Mouse (Mus musculus): ENCODE results near the gene Dedd2. TPM values are rescaled to one million over a fixed set of nuclear protein-coding genes. Genes with fewer than 3 reads are reported as not detected.

Gene Dedd2
- polyA plus RNA-seq, 1 experiment from 2014 or later, result 11.5 TPM

DNA sequence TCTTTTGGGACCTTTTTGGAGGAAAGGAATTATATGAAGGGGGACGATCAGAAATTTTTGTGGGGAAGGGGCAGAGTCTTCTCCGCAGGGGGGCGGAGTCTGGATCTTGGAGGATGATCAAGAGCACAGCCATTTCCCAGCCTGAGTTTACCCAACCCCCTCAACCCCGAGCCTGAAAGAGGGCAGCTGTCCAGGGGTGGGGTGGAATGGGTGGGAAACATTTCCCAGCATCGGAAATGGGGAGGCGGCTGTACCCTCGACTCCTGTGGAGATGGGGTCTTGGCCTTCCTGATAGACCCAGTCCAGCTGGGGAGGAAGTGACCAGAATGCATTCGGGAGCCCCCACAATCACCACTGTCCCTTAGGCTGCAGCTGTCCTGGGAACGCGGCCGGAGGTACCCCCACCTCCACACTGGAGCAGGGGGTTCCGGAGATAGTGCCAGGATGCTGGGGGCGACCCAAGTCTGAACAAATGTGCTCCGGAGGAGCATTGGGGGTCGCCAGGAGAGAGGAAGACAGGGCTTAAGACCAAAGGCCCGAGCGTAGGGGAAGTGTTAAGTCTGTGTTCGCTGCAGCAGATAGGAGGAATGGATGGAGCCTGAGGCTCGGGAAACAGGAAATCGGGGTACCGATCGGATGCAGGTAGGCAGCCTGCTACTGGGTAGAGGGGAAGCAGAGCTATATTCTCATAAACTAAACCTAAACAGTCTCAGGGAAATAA, 30.8 kb upstream of the Dedd2 start:
- H3K4me1 ChIP-seq, result peaks cover 43% of the 10 kb centered on the region
- H3K36me3 ChIP-seq, result peaks cover 24% of the 10 kb centered on the region
- H3K27me3 ChIP-seq (ENCODE audit: low read depth, poor library complexity, severe bottlenecking), result no peaks in the 10 kb centered on the region
- H3K27ac ChIP-seq, result peak overlapping the region; percentile 97
- no peaks in the 10 kb centered on the region for H3K9me3 ChIP-seq (replicated peaks)
- no peak for DNase-seq (ENCODE audit: low spot score)
- peak overlapping the region; percentile 99 for H3K4me3 ChIP-seq
- WGBS, result 2% methylated on average over 22 of the region's 22 CpGs

DNA sequence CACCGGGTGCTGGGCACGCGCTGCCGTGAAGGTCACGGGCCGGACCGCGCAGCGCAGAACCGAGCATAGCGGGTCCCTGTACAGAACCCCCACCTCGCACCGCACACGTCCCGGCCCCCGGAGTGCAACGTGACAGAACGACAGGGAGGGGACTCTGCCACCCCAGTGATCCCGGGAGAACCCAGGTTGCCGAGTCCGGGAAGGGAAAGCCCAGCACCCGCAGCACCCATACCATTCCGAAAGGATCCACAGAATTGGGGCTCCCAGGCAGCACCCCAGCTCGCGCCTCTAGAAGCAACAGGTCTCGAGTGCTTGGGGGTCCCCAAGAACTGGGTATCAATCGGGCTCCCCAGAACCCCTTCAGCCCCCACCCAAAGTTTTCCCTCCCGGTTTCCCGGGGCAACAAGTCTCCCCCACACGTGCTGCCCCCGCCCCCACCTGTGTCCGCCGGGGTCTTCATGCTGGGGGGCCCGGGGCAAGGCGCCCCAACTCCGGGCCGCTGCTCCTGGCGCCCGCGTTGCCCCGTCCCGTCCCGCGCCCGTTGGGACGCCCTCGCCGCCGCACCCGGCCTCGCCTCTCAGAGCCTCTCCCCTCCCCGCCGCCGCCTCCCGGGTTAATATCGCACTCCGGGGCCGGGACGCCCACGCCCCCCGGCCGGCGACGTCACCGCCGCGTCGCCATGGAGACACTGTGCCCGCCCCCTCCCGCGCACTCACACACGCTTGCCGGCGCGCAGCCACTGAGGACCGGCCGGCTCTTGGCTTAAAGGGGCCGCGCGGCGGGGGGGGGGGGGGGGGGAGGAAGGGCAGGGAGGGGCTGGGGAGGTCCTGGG, 29.9 kb upstream of the Dedd2 start, which contains the start of gene Erf:
TSS of gene Erf (minus strand) at position 621 of the 832 bp plus-strand sequence.
- H3K4me1 ChIP-seq, result peaks cover 49% of the 10 kb centered on the region
- no peaks in the 10 kb centered on the region for H3K9me3 ChIP-seq (replicated peaks)
- DNase-seq (ENCODE audit: low spot score), result peak; percentile 99
- H3K36me3 ChIP-seq, result peaks cover 32% of the 10 kb centered on the region
- no peaks in the 10 kb centered on the region for H3K27me3 ChIP-seq (ENCODE audit: low read depth, poor library complexity, severe bottlenecking)
- under 1% methylated on average over 78 of the region's 81 CpGs for WGBS
- peak within 1 kb of the TSS; percentile 99 for H3K4me3 ChIP-seq
- H3K27ac ChIP-seq, result peak within 1 kb of the TSS; percentile 97

DNA sequence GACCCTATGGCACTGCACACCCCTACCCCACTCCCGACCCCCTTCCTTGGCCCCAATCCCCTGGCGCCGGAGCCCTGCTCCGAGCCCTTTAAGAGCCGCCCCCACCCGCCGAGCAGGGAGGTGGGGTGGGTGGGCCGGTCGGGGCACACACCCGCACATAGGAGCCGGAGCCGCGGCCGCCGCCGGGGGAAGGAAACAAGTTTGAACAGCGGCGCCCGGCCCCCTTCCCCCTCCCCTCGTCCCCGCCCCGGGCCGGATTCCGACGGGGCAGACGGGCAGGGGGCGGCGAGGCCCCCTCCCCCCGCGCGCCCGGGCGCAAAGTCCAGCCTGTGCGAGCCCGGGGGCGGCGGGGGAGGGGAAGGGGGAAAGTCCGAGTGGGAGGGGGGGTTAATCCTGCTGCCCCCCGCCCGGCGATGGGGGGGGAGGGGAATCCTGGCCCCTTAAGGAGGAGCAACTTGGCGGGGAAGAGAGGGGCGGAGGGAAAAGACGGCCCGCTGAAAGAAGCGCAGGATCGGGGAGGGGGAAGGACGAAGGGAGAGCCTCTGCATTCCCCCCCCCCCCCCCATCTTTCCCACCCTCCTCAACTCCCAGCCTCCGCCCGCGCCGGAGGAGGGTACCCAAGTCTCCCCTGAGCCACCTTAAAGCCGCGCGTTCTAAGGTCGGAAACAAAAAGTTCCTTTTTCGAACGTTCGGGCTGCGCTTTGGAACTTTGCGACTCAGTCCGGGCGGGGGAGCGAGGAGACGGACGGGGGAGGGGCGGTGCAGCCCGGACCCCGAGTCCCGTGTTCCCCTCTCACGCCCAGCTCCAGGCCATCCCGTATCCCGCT, 29.1 kb upstream of the Dedd2 start:
- Histone ChIP-seq H3K9me3 (replicated peaks) (no peaks in the 10 kb centered on the region), H3K27ac (peak overlapping the region; percentile 97), H3K36me3 (peaks cover 41% of the 10 kb centered on the region), H3K27me3 (ENCODE audit: low read depth, poor library complexity, severe bottlenecking) (no peaks in the 10 kb centered on the region), H3K4me1 (peaks cover 53% of the 10 kb centered on the region), H3K4me3 (peak overlapping the region; percentile 99)
- peak; percentile 92 for DNase-seq (ENCODE audit: low spot score)
- 1% methylated on average over 55 of the region's 73 CpGs for WGBS

DNA sequence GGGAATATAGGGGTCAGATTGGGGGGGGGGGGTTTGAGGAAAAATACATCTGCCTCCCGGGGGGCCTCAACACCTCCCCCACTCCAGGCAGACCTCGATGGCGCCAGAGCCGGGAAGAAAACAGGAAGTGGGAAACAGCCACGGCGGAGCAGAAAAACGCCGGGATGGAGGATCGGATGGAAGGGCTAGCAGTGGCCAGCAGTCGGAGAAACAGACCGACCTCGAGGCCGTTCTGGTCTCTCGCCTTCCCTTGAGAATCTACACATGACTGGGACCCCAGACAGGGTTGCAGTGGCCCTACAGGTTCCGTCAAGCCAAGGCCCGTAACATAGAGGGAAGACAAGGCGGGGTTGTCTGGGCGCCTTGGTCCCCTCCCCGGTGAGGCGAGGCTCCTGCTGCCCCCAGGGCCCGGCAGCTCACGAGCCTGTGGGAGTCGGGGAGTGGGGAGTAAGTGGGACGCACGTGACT, 28.5 kb upstream of the Dedd2 start:
- Histone ChIP-seq H3K4me3 (peak overlapping the region; percentile 99), H3K27ac (peak overlapping the region; percentile 97), H3K36me3 (peaks cover 47% of the 10 kb centered on the region), H3K27me3 (ENCODE audit: low read depth, poor library complexity, severe bottlenecking) (no peaks in the 10 kb centered on the region), H3K9me3 (replicated peaks) (no peaks in the 10 kb centered on the region), H3K4me1 (peaks cover 59% of the 10 kb centered on the region)
- WGBS, result under 1% methylated on average over 25 of the region's 25 CpGs
- no peak for DNase-seq (ENCODE audit: low spot score)

DNA sequence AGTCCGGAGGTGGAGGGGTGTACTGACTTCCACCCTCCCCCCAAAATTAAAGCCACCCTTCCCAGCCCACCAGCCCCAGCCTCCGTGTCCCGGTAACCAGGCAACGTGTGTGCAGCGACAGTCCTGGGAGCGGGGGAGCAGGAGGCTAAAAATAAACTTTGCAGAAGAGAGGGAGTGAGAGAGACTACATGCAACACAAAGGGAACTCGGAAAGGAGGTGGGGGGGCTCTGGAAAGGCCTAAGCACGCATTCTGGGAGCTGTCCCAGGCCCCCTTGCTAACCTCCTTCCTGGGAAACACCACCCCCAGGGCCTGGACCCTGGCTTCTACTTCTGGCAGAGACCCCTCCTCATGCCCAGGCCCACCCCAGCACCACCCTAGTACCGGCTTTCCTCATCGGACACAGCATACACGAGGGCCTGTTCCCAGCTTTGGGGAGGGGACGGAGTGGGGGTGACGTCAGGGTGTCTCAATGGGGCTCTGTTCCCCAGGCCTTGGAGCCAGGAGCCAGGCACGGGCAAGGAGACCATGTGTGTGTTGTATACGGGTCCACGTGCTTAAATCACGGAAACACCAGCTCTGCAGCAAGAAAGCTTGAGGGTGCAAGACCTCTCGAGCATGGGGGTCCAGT, 27.7 kb upstream of the Dedd2 start:
- Histone ChIP-seq H3K4me1 (peaks cover 64% of the 10 kb centered on the region), H3K36me3 (peaks cover 55% of the 10 kb centered on the region), H3K27me3 (ENCODE audit: low read depth, poor library complexity, severe bottlenecking) (no peaks in the 10 kb centered on the region), H3K9me3 (replicated peaks) (no peaks in the 10 kb centered on the region), H3K4me3 (peak overlapping the region; percentile 99), H3K27ac (peak overlapping the region; percentile 97)
- 3% methylated on average over 18 of the region's 18 CpGs for WGBS
- peak; percentile 65 for DNase-seq (ENCODE audit: low spot score)

DNA sequence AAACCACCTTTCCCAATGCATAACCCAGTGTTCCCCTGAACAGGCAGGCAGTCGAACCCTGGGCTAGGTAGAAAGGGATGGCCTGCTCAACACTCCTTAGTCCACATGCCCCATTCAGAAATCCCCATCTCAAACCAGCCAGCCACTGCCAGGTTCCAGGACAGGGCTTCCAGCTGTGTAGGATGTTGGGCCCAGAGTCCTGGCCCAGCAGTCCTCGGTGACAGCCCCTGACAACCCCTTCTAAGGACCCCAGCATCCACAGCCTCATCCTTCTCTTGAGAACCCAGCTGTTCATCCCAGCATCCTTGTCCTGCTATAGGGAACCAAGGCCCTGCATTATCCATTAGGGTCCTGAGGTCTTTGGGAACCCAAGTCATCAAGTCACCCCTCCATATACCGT, 27.1 kb upstream of the Dedd2 start:
- WGBS, result 32% methylated on average over 3 of the region's 3 CpGs
- peaks cover 64% of the 10 kb centered on the region for H3K4me1 ChIP-seq
- DNase-seq (ENCODE audit: low spot score), result no peak

DNA sequence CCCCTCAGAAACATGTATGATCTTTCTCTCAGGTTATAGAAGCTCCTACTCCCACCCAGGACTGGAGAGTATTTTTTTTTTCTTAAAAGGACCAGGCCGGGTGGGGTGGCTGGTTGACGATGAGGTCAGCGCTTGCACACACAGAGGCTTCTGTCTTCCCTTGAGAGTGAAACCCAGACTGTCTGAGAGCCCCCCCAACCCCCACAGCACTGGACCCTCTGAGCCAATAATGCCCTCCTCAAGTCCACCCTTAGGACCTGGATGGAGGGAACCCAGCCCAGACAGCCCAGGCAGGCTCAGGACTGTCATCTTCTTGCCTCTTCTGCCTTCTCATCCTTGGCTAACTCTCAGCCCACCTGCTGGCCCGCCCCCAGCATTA, 26.3 kb upstream of the Dedd2 start:
- Histone ChIP-seq H3K36me3 (peaks cover 67% of the 10 kb centered on the region), H3K4me1 (peaks cover 58% of the 10 kb centered on the region), H3K4me3 (peak overlapping the region; percentile 99), H3K9me3 (replicated peaks) (no peaks in the 10 kb centered on the region), H3K27me3 (ENCODE audit: low read depth, poor library complexity, severe bottlenecking) (no peaks in the 10 kb centered on the region), H3K27ac (peak overlapping the region; percentile 97; the same call in 1 of the 2 replicates)
- 83% methylated on average over 4 of the region's 4 CpGs for WGBS
- DNase-seq (ENCODE audit: low spot score), result no peak

More for the DNA sequence above, 27.1 kb upstream of the Dedd2 start:
- H3K36me3 ChIP-seq, result peaks cover 61% of the 10 kb centered on the region
- peak overlapping the region; percentile 97 for H3K27ac ChIP-seq
- no peaks in the 10 kb centered on the region for H3K27me3 ChIP-seq (ENCODE audit: low read depth, poor library complexity, severe bottlenecking)
- H3K9me3 ChIP-seq (replicated peaks), result no peaks in the 10 kb centered on the region
- H3K4me3 ChIP-seq, result peak overlapping the region; percentile 99

DNA sequence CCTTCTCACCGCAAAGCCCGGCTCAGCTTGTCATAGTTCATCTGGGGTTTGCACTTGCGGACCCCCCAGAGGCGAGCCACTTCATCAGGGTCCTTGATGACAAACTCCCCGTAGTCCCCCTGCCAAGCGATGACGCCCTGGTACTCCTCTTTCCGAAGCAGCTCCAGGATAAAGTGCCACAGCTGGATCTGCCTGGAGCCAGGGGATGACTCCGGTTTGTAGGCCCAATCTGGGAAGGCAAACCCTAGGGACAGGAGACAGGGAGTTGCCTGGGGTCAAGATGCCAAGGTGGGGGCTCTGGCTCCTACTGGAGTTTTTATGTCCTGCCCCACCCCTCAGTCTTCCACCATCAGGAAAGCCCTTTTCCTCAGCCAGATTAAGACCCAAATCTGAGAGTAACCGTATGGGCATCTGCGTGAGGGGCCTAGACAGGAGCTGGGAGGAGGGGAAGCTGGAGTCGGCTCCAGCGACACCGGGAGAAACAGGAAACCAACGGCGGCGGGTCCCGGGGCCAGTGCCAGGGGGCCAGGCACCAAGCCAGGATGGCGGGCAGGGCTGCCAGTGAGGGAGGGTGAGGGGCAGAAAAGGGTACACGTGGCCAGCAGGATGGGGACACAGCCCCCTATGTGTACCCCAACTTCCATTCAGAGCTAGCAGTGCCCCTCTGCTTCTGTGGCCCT, 25.8 kb upstream of the Dedd2 start:
- DNase-seq (ENCODE audit: low spot score), result no peak
- peak overlapping the region; percentile 97; the same call in 1 of the 2 replicates for H3K27ac ChIP-seq
- peak overlapping the region; percentile 99 for H3K4me3 ChIP-seq
- H3K4me1 ChIP-seq, result peaks cover 56% of the 10 kb centered on the region
- peaks cover 73% of the 10 kb centered on the region for H3K36me3 ChIP-seq
- 86% methylated on average over 20 of the region's 20 CpGs for WGBS
- H3K9me3 ChIP-seq (replicated peaks), result no peaks in the 10 kb centered on the region
- H3K27me3 ChIP-seq (ENCODE audit: low read depth, poor library complexity, severe bottlenecking), result no peaks in the 10 kb centered on the region

DNA sequence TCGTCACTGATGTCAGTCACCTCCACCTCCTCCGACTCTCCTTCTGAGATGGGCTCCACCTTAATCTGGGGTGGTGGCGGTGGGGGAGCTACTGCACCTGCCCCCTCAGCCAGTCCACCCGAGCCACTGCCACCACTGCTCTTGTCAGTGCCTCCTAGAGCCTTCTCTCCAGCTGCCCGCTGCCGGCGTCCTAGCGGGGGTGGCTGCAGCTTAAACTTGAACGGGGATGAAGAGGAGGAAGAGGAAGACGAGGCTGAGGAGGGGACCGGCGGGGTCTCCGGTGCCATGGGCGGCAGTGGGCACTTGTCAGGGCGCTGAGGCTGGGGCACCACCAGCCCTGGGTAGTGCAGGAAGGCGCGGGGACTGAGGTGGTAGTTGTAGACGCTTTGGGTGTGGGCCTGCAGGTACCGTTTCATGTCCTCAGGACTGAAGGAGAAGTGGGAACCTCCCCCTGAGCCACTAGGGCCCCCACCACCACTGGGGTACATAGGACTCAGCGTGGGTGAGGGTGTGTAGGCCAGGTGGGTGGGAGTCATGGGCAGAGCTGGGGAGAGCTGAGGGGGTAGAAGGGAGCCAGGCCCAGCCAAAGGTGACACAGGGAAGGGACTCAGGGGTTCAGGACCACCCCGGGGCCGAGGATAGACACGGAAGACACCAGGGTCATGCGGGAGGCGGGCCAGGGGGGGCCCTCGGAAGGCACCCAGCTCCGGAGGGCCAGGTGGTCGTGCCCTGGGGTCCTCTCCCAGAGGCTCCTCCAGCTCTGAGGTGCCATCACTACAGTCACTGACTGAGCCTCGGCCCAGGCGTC, 24.4 kb upstream of the Dedd2 start:
- Histone ChIP-seq H3K9me3 (replicated peaks) (no peaks in the 10 kb centered on the region), H3K4me1 (peaks cover 52% of the 10 kb centered on the region), H3K27ac (0 out of 2 replicates have a peak overlapping the region, but pooled peaks have one; percentile 36), H3K36me3 (peaks cover 78% of the 10 kb centered on the region), H3K27me3 (ENCODE audit: low read depth, poor library complexity, severe bottlenecking) (no peaks in the 10 kb centered on the region), H3K4me3 (no peak overlapping the region)
- WGBS, result 91% methylated on average over 30 of the region's 30 CpGs
- no peak for DNase-seq (ENCODE audit: low spot score)

DNA sequence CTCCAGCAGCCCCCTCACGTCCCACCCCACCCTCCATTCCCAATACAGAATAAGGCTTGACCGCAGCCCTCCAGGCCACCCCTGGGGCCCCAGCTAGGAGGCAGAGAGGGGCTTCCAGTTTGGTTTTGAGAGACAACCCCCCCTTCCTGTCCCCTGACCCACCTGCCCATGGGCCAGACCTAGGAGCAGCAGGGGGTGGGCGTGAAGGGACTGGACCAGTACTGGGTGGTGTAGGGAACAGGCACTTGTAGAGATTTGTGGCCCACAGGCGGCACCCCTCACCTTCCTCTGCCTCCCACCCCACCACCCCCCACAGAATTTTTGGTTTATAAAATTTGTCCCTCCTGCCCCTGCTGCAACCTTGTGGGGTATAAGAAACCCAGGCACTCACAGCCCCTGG, 22.9 kb upstream of the Dedd2 start:
- H3K9me3 ChIP-seq (replicated peaks), result no peaks in the 10 kb centered on the region
- WGBS, result 93% methylated on average over 4 of the region's 4 CpGs
- peaks cover 61% of the 10 kb centered on the region for H3K4me1 ChIP-seq
- H3K36me3 ChIP-seq, result peaks cover 74% of the 10 kb centered on the region
- H3K27ac ChIP-seq, result no peak overlapping the region
- 0 out of 2 replicates have a peak overlapping the region, but pooled peaks have one; percentile 3 for H3K4me3 ChIP-seq
- no peak for DNase-seq (ENCODE audit: low spot score)
- no peaks in the 10 kb centered on the region for H3K27me3 ChIP-seq (ENCODE audit: low read depth, poor library complexity, severe bottlenecking)

DNA sequence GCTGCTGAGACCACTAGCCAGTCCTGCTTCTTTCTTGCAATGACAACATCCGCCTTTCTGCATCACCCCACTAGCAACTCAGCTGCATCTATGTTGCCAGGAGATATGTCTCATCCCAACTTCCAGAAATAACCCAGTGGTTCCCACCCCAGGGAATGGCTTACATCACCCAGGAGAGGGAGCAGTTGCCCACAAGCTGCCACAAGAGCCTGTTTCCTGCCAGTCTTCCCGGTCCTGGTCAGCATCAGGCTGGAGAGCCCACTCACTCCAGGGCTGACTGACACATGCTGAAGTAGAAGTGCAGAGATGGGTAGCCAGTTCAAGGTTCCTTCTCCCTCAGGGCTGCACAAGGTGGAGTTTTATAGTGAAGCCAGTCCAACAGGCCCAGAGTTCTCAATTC, 20.6 kb upstream of the Dedd2 start:
- Histone ChIP-seq H3K27ac (no peak overlapping the region), H3K4me1 (peaks cover 47% of the 10 kb centered on the region), H3K27me3 (ENCODE audit: low read depth, poor library complexity, severe bottlenecking) (no peaks in the 10 kb centered on the region), H3K4me3 (peak overlapping the region; percentile 14; the same call in 1 of the 2 replicates), H3K9me3 (replicated peaks) (no peaks in the 10 kb centered on the region), H3K36me3 (peaks cover 54% of the 10 kb centered on the region)
- WGBS, result 27% methylated on average over 2 of the region's 2 CpGs
- DNase-seq (ENCODE audit: low spot score), result peak; percentile 55

Data from limb, embryonic 10.5 days (tissue).